Mouse (Mus musculus): ENCODE results near the gene Pop7. TPM values are rescaled to one million over a fixed set of nuclear protein-coding genes. Genes with fewer than 3 reads are reported as not detected.

Gene Pop7
- polyA plus RNA-seq, 1 experiment, result 53.0 TPM

- H3K4me3 ChIP-seq, result no peak overlapping the region
- no peaks in the 10 kb centered on the region for H3K27me3 ChIP-seq (ENCODE audit: control insufficient read depth, insufficient read depth, insufficient read length)
- peaks cover 74% of the 10 kb centered on the region for H3K79me2 ChIP-seq (ENCODE audit: control insufficient read depth, insufficient read depth)
- peaks cover 4% of the 10 kb centered on the region for H3K36me3 ChIP-seq (ENCODE audit: control insufficient read depth, insufficient read depth)
- TF ChIP-seq MYOD1 (IDR thresholded peaks at IDR 0.05; ENCODE audit: control insufficient read depth in 1 of 3, insufficient read length in 2 of 3, low read depth in 2 of 3) (no peak), MYOG (IDR thresholded peaks at IDR 0.05; ENCODE audit: control insufficient read depth in 1 of 3, insufficient read depth in 1 of 3, insufficient read length in 2 of 3, low read depth in 2 of 3) (no peak), MAX (IDR thresholded peaks at IDR 0.05; ENCODE audit: low read depth) (no peak), E2F4 (IDR thresholded peaks at IDR 0.05; ENCODE audit: insufficient read depth) (no peak), SRF (IDR thresholded peaks at IDR 0.05; ENCODE audit: control insufficient read depth, insufficient read length, low read depth) (no peak), POLR2AphosphoS2 (IDR thresholded peaks at IDR 0.05; ENCODE audit: insufficient read length, low read depth) (no peak), USF1 (IDR thresholded peaks at IDR 0.05; ENCODE audit: low read depth) (no peak), REST (IDR thresholded peaks at IDR 0.05; ENCODE audit: insufficient read depth, insufficient read length) (no peak), TCF3 (IDR thresholded peaks at IDR 0.05; ENCODE audit: insufficient read length, low read depth) (no peak), POLR2A (IDR thresholded peaks at IDR 0.05; ENCODE audit: insufficient read length, low read depth) (no peak), TCF12 (IDR thresholded peaks at IDR 0.05; ENCODE audit: insufficient read depth, poor library complexity, severe bottlenecking) (no peak), CEBPB (IDR thresholded peaks at IDR 0.05; ENCODE audit: insufficient read depth, poor library complexity, severe bottlenecking) (no peak)
- no peak overlapping the region for H3K4me2 ChIP-seq (ENCODE audit: low read depth)
- H3ac ChIP-seq (ENCODE audit: control insufficient read depth, insufficient read length), result no peak overlapping the region
These were observed 11.8 kb upstream of the Pop7 start for GRCm38 (mm10) chr5:137513951-137514721.

GRCm38 (mm10) chr5:137512847-137513794 lies 10.8 kb upstream of the Pop7 start:
- no peak overlapping the region for H3K4me2 ChIP-seq (ENCODE audit: low read depth)
- no peak overlapping the region for H3K4me3 ChIP-seq
- H3K27me3 ChIP-seq (ENCODE audit: control insufficient read depth, insufficient read depth, insufficient read length), result no peaks in the 10 kb centered on the region
- H3K36me3 ChIP-seq (ENCODE audit: control insufficient read depth, insufficient read depth), result peaks cover 1% of the 10 kb centered on the region
- H3ac ChIP-seq (ENCODE audit: control insufficient read depth, insufficient read length), result no peak overlapping the region
- peaks cover 70% of the 10 kb centered on the region for H3K79me2 ChIP-seq (ENCODE audit: control insufficient read depth, insufficient read depth)
- TF ChIP-seq TCF3 (IDR thresholded peaks at IDR 0.05; ENCODE audit: insufficient read length, low read depth) (no peak), MYOD1 (IDR thresholded peaks at IDR 0.05; ENCODE audit: control insufficient read depth in 1 of 3, insufficient read length in 2 of 3, low read depth in 2 of 3) (no peak), POLR2AphosphoS2 (IDR thresholded peaks at IDR 0.05; ENCODE audit: insufficient read length, low read depth) (no peak), MAX (IDR thresholded peaks at IDR 0.05; ENCODE audit: low read depth) (no peak), REST (IDR thresholded peaks at IDR 0.05; ENCODE audit: insufficient read depth, insufficient read length) (no peak), E2F4 (IDR thresholded peaks at IDR 0.05; ENCODE audit: insufficient read depth) (no peak), MYOG (IDR thresholded peaks at IDR 0.05; ENCODE audit: control insufficient read depth in 1 of 3, insufficient read depth in 1 of 3, insufficient read length in 2 of 3, low read depth in 2 of 3) (no peak), POLR2A (IDR thresholded peaks at IDR 0.05; ENCODE audit: insufficient read length, low read depth) (no peak), SRF (IDR thresholded peaks at IDR 0.05; ENCODE audit: control insufficient read depth, insufficient read length, low read depth) (no peak), USF1 (IDR thresholded peaks at IDR 0.05; ENCODE audit: low read depth) (no peak), CEBPB (IDR thresholded peaks at IDR 0.05; ENCODE audit: insufficient read depth, poor library complexity, severe bottlenecking) (no peak), TCF12 (IDR thresholded peaks at IDR 0.05; ENCODE audit: insufficient read depth, poor library complexity, severe bottlenecking) (no peak)

GRCm38 (mm10) chr5:137511706-137512105 lies 9.4 kb upstream of the Pop7 start:
- peak overlapping the region; percentile 80 for H3K4me2 ChIP-seq (ENCODE audit: low read depth)
- peak overlapping the region; percentile 29 for H3K4me3 ChIP-seq
- peaks cover 60% of the 10 kb centered on the region for H3K79me2 ChIP-seq (ENCODE audit: control insufficient read depth, insufficient read depth)
- H3K27me3 ChIP-seq (ENCODE audit: control insufficient read depth, insufficient read depth, insufficient read length), result no peaks in the 10 kb centered on the region
- H3K36me3 ChIP-seq (ENCODE audit: control insufficient read depth, insufficient read depth), result no peaks in the 10 kb centered on the region
- TF ChIP-seq MYOD1 (IDR thresholded peaks at IDR 0.05; ENCODE audit: control insufficient read depth in 1 of 3, insufficient read length in 2 of 3, low read depth in 2 of 3) (no peak), E2F4 (IDR thresholded peaks at IDR 0.05; ENCODE audit: insufficient read depth) (no peak), TCF12 (IDR thresholded peaks at IDR 0.05; ENCODE audit: insufficient read depth, poor library complexity, severe bottlenecking) (no peak), POLR2AphosphoS2 (IDR thresholded peaks at IDR 0.05; ENCODE audit: insufficient read length, low read depth) (no peak), SRF (IDR thresholded peaks at IDR 0.05; ENCODE audit: control insufficient read depth, insufficient read length, low read depth) (no peak), CEBPB (IDR thresholded peaks at IDR 0.05; ENCODE audit: insufficient read depth, poor library complexity, severe bottlenecking) (no peak), MAX (IDR thresholded peaks at IDR 0.05; ENCODE audit: low read depth) (no peak), MYOG (IDR thresholded peaks at IDR 0.05; ENCODE audit: control insufficient read depth in 1 of 3, insufficient read depth in 1 of 3, insufficient read length in 2 of 3, low read depth in 2 of 3) (no peak), POLR2A (IDR thresholded peaks at IDR 0.05; ENCODE audit: insufficient read length, low read depth) (no peak)
- no peak overlapping the region for H3ac ChIP-seq (ENCODE audit: control insufficient read depth, insufficient read length)
